Mouse (Mus musculus) cerebellum, adult 9-10 months (tissue): ENCODE data around the gene Brd9.
"Not testable (repeated sequence)": the region's sequence is repeated elsewhere in the genome, so short reads cannot be mapped to it uniquely, and the experiment has no call there.

Source experiments
- DNase-seq: peaks from one replicate; pipeline ENCODE4 v3.0.0; 2022

The Brd9 gene

GRCm38 (mm10) chr13:73991267-73991666, 53.7 kb downstream of the Brd9 start:
- no peak for DNase-seq

DNA sequence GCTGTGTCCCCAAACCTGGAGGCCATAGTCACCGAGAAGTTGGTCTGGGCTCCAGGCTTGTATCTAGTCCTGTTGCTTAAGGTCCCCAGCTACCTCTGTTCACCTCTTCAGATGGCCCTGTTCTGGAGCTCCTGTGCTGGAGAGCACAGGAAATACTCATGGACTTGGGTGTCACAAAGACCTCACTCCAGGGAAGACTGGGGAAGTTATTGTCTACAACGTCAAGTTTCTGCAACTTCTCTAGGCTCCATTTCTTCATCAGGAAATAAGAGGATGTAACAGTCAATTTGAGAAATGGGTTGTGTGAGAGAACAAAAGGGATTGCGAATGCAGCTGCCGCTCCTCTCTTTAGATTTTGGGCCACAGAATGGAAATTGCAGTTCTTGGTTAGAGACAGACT, 58.8 kb downstream of the Brd9 start:
- no peak for DNase-seq

GRCm38 (mm10) chr13:74000519-74000918, 62.9 kb downstream of the Brd9 start:
- no peak for DNase-seq

DNA sequence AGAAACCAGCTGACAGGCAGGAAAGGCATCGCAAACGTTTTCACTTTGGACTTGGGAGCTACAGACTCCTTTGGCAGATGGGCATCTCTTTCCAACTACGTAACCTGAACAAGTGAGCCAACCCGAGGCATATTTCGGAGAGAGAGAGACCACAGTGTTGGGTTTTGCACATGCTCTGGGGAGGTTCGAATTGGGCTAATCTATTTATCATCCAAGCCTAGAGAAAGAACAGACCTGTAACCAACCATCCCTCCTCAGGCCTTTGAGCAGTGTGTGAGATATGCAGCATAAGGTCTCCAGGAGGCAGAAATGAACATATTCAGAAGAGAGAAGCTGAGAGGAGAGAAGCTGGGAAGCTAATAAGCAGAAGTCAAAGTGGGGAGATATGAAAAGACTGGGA, 63.4 kb downstream of the Brd9 start:
- DNase-seq, result no peak

GRCm38 (mm10) chr13:74001492-74001891, 63.9 kb downstream of the Brd9 start:
- DNase-seq, result no peak

GRCm38 (mm10) chr13:74006881-74007280, 69.3 kb downstream of the Brd9 start:
- not testable (repeated sequence) for DNase-seq

DNA sequence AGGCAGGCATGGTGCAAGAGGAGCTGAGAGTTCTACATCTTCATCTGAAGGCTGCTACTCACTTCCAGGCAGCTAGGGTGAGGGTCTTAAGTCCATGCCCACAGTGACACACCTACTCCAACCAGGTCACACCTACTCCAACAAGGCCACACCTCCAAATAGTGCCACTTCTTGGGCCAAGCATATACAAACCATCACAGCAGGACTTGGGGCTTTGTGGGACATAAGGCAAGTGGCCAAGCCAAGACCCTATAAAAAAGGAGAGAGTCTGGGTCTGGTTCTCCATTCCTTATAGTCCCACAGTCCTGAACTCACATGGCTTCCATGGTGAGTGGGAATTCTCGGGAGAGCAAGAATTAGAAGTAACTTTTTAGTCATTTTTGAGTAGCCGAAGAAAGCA, 70.6 kb downstream of the Brd9 start:
- peak; percentile 58 for DNase-seq

- DNase-seq, result peak; percentile 95
These were observed 71.5 kb downstream of the Brd9 start, which contains the start of gene Tppp for GRCm38 (mm10) chr13:74008948-74009718. TSS of gene Tppp (plus strand) at chr13:74009407.

- DNase-seq, result peak; percentile 88
These were observed 72.4 kb downstream of the Brd9 start for GRCm38 (mm10) chr13:74009791-74010614.
